Mouse (Mus musculus): ENCODE data around the gene Olfr810. TPM values are rescaled to one million over a fixed set of nuclear protein-coding genes. Genes with fewer than 3 reads are reported as not detected.

Gene Olfr810
- polyA plus RNA-seq (2012; rRNA removed): not detected in 2 replicates

DNA sequence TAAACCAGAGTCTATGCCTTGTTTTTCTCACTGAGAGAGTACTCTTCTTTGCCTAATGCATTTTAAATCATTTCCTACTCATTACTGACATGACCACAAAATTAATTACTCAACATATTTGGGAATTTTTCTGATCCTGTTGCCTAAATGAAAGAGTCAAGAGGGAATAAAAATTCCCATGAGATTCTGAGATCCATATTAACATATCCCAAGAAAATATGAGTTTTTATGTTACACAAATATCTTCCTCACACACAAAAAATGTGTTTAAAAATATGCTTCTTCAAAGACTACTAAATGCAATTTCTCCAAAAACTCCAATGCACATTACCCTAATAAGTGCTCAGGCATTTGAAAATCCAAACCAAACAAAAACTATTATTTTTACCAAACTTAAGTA lies at the start of gene Olfr810:
Gene Olfr810, minus strand, starts transcription at position 101 of the 400 bp plus-strand sequence.

DNA sequence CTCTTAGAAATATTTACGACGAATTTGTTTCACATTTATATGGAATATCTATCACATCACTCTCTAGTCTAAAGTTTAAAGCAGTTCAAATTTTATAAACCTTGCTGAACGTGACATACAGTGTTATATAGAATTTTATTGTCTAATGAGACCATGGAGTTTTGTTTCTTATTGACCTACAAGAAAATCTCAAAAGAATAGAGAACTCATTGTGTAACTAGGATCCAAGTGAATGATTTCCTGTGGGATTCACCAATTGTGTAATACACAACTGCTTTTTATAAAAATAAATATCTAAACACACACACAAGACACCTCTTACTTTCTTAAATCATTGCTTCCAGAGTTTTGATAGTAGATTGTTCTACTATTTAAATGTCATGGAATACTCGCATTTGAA lies 9.6 kb upstream of the Olfr810 start, which contains the start of gene Olfr811:
Gene Olfr811, minus strand, starts transcription at position 101 of the 400 bp plus-strand sequence.

DNA sequence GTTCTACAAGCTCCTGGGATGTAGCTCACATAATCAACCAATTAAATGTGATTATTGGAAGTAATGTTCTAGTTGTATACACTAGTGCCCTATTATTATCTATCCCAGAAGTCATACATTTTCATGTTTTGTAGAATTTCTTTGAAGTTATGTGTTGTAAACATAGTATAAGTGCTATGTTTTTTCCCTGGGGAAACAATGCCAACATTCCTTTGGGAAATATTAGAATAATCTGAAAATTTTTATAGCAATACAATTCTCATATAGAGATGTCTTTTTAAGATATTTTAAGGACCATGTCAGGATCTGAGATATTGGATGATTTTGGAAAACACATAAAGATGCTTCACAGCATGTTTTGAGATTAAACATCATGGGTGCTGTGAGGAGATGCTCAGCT lies 20.4 kb downstream of the Olfr810 start, which contains the start of gene Olfr809:
Gene Olfr809, plus strand, starts transcription at position 301 of the 400 bp plus-strand sequence.

DNA sequence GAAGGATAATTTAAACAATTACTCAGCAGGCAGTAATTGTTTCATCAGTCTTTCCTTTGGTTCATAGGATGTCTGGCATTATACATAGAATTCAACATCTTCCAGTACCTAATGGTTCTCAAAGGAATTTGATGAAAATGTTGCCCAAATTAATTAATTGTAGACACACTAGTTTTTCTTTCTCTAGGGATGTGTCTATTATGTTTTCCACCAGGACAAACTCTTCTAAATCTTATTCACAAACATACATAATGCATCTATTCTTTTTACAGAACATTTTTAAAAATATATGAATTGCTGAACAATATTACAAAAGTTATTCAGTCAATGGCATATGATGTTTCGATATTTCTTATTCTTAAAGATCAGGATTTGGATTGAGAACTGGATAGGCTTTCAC lies 29.5 kb downstream of the Olfr810 start, which contains the start of gene Olfr808:
Gene Olfr808, plus strand, starts transcription at position 301 of the 400 bp plus-strand sequence.

DNA sequence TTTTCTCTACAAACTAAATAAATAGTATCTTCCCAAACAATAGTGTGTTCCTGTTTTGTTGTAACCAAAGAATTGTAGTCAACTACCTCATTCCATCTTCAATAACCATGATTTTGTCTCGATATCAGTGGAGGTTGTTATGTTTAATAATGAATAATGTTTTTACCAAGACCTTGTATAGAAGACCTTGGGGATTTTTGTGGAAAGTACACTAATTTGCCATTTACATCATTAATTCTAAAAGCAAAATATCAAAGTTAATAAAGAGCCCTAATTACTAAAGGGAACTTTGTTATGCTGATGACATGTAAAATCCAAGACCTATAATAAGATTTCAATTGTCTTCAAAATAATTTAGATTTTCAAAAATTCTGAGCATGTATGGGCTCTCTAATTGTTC lies 37.0 kb downstream of the Olfr810 start, which contains the start of gene Olfr807:
Gene Olfr807, minus strand, starts transcription at position 101 of the 400 bp plus-strand sequence.

DNA sequence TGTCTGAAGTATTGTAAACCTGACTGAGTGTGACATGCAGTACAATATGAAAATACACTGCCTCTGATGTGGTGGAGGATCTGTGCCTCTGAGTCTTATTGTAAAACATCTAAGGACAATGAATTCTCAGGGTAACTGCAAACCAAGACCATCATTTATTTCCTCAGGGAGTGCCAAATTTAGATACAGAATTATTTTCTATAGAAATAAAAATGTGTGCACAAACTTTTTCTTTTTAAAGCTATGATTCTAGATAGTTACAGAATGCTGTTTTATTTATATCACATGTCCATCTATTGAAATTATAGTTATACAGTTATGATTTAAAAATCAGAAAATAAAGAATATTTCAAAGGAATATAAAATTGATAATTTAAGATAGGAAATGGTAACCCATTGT lies 52.9 kb downstream of the Olfr810 start, which contains the start of gene Olfr806:
Gene Olfr806, minus strand, starts transcription at position 101 of the 400 bp plus-strand sequence.

Other genes starting within 250 kb of the Olfr810 start
- gene Olfr794, start 227.3 kb downstream of the Olfr810 start, polyA plus RNA-seq (2012; rRNA removed): not detected in 2 replicates
- not detected in 2 replicates for gene Olfr796, start 182.3 kb downstream of the Olfr810 start, polyA plus RNA-seq (2012; rRNA removed)
- gene Olfr798, start 167.0 kb downstream of the Olfr810 start, polyA plus RNA-seq (2012; rRNA removed): not detected in 2 replicates
- gene Olfr799, start 157.4 kb downstream of the Olfr810 start, polyA plus RNA-seq (2012; rRNA removed): not detected in 2 replicates
- gene Olfr800, start 137.2 kb downstream of the Olfr810 start, polyA plus RNA-seq (2012; rRNA removed): not detected in 2 replicates
- not detected in 2 replicates for gene Olfr801, start 121.1 kb downstream of the Olfr810 start, polyA plus RNA-seq (2012; rRNA removed)
- not detected in 2 replicates for gene Olfr802, start 106.7 kb downstream of the Olfr810 start, polyA plus RNA-seq (2012; rRNA removed)
- gene Olfr803, start 100.6 kb downstream of the Olfr810 start, polyA plus RNA-seq (2012; rRNA removed): not detected in 2 replicates
- gene Olfr804, start 91.7 kb downstream of the Olfr810 start, polyA plus RNA-seq (2012; rRNA removed): not detected in 2 replicates
- not detected in 2 replicates for gene Olfr805, start 65.5 kb downstream of the Olfr810 start, polyA plus RNA-seq (2012; rRNA removed)
- not detected in 2 replicates for gene Olfr806, start 53.0 kb downstream of the Olfr810 start, polyA plus RNA-seq (2012; rRNA removed)
- gene Olfr807, start 37.1 kb downstream of the Olfr810 start, polyA plus RNA-seq (2012; rRNA removed): not detected in 2 replicates
- not detected in 2 replicates for gene Olfr808, start 29.4 kb downstream of the Olfr810 start, polyA plus RNA-seq (2012; rRNA removed)
- gene Olfr809, start 20.3 kb downstream of the Olfr810 start, polyA plus RNA-seq (2012; rRNA removed): not detected in 2 replicates
- not detected in 2 replicates for gene Olfr811, start 9.5 kb upstream of the Olfr810 start, polyA plus RNA-seq (2012; rRNA removed)
- not detected in 2 replicates for gene Olfr812, start 51.2 kb upstream of the Olfr810 start, polyA plus RNA-seq (2012; rRNA removed)
- not detected in 2 replicates for gene Olfr813, start 60.5 kb upstream of the Olfr810 start, polyA plus RNA-seq (2012; rRNA removed)
- not detected in 2 replicates for gene Olfr814, start 84.9 kb upstream of the Olfr810 start, polyA plus RNA-seq (2012; rRNA removed)
- not detected in 2 replicates for gene Olfr815, start 111.0 kb upstream of the Olfr810 start, polyA plus RNA-seq (2012; rRNA removed)
- gene Olfr816, start 120.7 kb upstream of the Olfr810 start, polyA plus RNA-seq (2012; rRNA removed): not detected in 2 replicates
- gene Olfr818, start 154.2 kb upstream of the Olfr810 start, polyA plus RNA-seq (2012; rRNA removed): not detected in 2 replicates
- not detected in 2 replicates for gene Olfr819, start 172.3 kb upstream of the Olfr810 start, polyA plus RNA-seq (2012; rRNA removed)
- not detected in 2 replicates for gene Olfr247, start 181.2 kb upstream of the Olfr810 start, polyA plus RNA-seq (2012; rRNA removed)
- not detected in 2 replicates for gene Gm10310, start 190.1 kb upstream of the Olfr810 start, polyA plus RNA-seq (2012; rRNA removed)
- gene Olfr820, start 217.7 kb upstream of the Olfr810 start, polyA plus RNA-seq (2012; rRNA removed): not detected in 2 replicates
- gene Olfr821, start 235.4 kb upstream of the Olfr810 start, polyA plus RNA-seq (2012; rRNA removed): not detected in 2 replicates

Measured in colon, adult 2 months (tissue).